Mouse (Mus musculus): ENCODE data around the gene Syce3.
"Not testable (repeated sequence)": the region's sequence is repeated elsewhere in the genome, so short reads cannot be mapped to it uniquely, and the experiment has no call there.

Syce3 gene

DNA sequence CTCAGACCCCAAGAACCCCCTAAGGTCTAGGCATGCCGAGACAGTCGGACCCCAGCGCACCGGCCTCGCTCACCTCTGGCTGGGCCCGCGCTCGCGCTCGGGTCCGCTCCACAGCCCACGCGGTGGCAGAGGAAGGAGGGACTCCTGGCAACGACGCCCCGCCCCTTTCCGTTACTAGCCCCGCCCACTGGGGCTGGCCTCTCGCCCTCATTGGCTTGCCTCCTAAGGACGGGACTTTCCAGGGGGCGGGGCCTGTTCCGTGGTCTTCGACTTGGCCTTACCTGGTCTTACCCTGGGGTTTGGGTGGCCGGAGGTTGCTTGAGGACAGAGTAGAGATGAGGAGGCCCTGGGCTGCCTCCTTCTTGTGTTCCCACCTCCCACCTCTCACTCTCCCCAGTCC lies at the start of gene Syce3:
Syce3 (minus strand) TSS at position 386 of the 400 bp plus-strand sequence.
- no peak for DNase-seq

DNA sequence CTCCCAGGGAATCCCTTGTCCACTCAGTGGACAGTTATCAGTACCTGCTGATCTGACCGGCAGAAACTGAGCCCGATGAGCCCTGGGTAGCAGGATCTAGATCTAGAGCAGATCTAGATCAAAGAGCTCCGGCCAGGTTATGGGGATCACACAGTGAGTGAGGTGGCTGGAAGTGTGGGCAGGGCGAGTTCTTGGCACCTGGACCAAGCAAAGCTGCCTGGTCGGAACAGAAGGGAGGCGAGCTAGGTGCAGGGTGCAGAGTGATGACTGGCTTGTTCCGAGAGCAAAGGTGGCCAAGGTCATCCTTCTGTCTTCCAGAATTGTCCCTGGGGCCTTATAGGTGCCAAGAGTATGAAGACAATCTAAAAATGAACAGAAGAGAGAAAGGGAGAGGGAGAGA lies 49.5 kb upstream of the Syce3 start:
- DNase-seq: peak; percentile 63

DNA sequence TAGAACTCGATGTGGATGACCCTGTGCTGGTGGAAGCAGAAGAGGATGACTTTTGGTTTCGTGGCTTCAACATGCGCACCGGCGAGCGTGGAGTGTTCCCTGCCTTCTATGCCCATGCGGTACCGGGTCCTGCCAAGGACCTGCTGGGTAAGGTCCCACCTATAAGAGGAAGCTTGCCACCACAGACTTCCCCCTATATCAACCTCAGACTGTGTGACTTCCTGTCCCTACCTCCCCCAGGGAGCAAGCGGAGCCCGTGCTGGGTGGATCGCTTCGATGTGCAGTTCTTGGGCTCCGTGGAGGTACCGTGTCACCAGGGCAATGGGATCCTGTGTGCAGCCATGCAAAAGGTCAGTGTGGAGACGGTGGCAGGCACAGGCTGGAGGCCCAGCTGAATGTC lies 48.6 kb upstream of the Syce3 start:
- peak; percentile 24 for DNase-seq

DNA sequence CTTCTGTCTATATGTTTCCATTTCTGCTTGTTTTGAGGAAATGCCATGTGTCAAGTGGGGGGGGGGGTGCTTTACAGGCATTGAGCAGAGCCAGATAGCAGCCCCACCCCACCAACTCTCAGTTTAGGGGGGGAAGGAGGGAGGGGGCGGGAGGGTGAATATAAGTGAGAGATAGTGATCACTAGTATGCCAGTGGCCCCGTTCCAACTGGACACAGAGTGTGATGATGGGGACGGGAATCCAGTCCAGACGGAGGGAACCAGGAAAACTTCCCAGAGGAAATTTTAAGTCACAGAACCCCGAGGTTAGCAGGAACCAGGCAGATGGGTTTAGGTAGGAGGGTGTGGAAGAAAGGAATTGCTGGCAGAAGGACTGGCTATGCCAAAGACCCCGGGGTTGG lies 45.3 kb upstream of the Syce3 start:
- no peak for DNase-seq

DNA sequence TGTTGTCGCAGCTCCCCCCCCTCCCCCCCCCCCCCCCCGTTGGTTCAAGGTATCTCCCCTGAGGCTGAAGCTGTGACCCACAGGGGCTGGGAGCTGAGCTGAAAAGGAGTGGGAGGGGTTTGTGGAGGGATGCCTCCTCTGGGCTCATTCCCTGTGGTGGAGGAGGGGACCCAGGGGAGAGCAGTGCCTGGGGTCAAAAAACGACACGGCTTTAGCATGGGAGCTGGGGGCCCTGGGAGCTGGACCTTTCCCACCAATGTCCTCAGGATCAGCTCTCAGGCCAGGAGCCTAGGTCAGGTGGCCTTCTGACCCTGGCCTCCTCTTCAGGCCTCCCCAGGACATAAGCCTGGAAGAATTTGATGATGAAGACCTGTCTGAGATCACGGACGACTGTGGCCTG lies 44.6 kb upstream of the Syce3 start:
- peak; percentile 55 for DNase-seq

DNA sequence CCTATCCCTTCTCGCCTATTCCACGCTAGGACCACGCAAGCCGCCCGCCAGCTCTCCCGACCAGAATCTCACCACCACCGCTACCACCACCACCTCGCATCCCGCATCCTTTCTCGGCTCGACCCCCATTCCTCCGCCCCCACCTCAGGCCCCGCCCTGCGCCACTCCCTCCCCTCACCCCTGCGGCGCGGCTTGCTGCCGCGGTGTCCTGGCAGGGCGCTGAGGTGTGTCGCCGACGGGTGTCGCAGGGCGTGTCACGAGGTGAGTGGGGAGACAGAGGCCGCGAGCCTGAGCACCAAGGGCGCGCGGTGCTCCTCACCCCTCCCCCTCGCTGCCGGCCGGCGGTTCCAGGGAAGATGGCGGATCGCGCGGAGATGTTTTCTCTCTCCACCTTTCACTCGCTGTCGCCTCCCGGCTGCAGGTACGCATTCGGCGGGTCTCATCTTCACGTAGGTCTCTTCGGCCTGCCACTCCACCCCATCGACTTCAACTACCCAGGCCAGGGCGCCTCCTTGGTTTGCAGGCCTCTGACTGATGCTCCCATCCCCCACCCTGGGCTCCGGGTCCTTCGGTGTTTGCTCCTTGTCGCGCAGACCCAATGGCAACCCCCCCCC lies 43.7 kb upstream of the Syce3 start, which contains the start of gene Mapk8ip2:
Mapk8ip2 (plus strand) TSS at position 49 of the 614 bp plus-strand sequence.
- peak; percentile 84 for DNase-seq

DNA sequence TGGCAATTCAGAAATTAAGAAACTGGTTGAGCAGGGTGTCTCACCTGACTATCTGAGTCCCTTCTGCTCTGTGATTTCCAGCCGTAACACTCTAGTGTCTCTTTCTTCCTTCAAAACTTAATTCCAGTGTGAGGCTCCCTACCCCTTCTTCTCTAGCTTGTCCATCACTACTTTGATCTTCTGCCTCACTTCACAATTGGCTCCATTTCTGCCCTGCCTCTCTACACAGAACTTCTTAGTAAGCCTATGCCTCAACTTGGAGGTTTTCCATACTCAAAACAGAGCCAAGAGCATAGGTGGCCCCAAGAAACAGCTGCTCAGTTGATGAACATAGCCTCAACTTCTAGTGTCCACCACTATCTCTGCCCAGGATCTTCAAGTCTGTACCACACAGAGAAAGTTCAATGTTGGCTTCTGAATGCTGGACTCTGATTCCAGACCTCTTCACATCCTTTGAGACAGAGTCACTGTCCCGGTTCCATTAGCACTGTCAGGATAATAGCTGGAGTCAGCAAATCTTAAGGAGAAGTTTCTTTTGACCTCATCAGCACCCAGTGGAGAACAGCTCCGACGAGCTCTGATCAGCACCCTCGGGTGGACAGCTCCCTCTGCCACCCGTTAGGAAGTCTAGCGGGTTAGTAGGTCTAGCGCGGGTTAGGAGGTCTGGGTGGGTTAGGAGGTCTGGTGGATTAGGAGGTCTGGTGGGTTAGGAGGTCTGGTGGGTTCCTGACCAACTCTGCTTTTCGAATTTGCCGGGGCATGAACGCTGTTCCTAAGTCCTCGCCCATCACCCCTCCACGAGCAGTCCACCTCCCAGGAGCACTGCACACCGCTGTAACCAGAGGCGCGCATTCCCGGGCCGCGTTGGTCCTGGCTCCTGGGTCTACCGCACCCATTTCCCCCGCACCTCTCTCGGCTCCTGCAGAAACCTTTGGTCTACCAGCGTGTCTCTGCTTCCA lies 42.9 kb upstream of the Syce3 start:
- DNase-seq: no peak

DNA sequence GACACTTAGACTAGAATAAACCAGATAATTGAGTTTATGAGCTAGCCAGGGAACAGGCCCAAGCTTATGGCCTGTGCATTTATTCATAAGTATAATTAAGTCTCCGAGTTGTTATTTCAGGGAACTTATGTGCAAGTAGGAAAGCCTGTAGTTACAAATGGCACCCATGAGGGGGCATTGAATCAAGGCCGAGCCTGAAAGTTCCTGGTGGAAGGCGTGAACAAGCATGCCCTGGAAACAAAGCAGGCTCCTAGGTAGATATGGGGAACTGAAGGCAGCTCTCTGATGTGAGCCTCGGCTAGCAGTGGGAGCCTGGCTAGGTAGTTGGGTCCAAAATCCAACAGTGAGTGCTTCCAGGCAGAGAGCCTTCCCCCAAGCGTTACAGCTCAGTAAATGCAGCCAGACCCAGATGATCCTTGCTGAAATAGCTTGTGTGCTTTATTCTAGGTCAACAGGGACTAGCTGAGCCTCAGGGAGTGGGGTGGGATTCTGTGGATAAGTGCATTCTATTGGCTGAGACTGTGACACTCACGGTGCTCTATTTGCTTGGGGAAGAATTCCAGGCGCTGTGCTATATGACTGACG lies 32.3 kb upstream of the Syce3 start:
- DNase-seq: peak; percentile 32

DNA sequence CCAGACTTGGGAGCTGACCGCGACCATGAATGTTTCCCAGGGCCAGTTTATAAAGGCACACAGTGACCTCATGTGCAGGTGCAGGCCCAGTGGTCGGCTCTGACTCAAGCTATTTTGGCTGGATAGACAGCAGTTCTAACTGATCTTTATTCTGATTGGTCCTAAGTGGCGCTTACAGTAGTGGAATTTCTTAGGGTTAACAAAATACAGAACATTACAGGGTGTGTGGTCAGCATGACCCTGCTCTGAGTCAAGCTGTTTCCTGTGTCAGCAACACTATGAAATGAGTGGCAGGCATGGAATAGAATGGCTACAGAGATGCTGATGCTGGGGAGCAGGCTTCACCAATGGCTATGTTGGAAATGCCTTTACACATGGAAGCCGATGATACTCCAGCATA lies 25.6 kb upstream of the Syce3 start:
- peak; percentile 7 for DNase-seq

DNA sequence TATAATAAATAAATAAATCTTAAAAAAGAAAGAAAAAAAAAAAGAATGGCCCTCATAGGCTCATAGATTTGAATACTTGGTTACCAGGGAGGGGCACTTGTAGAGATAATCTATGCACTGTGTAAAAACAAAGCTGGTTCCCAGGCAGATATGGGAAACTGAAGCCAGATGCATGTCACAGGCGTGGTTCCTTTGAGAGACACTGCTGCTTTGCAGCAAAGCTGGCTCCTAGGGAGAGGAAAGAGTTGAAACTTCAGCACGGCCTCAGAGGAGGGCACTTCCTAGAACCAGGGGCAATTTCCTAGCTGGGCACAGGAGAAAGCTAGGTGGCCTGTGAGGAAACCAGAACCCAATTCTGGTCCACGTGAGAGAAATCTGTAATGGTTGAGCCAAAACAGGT lies 23.8 kb upstream of the Syce3 start:
- no peak for DNase-seq

DNA sequence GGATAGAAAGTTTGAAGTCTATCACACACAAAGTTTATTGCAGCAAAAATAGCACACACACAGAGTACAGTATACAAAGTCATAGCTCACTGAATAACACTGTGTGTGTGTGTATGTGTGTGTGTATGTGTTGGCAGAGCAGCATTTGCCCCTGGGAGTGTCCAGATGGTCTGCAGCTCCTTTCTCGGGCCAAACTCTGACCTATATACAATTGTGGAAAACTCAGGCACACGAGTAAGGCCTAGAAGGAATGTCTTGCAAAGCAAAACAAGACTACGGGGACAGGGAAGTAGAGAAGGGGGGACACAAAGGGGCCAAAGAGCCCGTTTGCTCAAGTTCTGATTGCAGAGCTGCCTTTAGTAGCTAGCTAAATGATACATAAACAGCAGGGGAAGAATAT lies 22.6 kb upstream of the Syce3 start:
- peak; percentile 60 for DNase-seq

DNA sequence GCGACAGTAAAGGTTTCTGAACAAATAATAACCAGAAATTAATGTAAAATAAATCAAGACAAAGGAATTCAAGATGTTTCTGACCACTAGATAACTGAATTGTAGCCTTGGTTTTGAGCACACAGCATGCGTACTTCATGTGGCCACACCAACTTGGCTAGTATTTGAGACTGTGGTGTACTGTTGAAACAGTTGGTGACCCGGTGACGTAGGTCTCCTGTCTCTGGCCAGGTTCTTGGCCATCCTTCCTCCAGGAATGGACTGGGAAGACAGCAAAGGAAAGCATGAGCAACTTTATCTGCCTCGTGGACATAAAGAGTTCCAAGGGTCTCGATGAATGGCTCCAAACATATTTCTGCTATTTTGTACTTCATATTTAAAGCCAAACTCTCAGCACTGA lies 21.5 kb upstream of the Syce3 start:
- peak; percentile 35 for DNase-seq

DNA sequence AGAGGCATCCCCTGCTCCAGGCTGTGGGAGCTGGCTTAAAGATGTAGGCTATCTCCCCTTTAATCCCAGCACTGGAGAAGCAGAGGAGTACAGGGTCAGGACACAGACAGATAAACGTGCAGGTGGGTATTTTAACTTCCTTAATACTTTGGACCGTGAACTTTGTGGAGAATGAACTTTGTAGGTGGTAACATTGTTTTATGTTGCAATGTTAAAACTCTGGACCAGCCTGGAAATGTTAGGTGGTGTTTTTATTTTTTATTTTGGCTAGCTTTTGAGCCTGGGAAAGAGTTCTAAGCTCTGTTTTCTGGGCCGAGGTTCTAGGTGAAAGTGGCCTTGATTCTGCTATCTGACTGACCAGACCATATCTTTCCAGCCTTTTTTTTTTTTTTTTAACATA lies 21.0 kb upstream of the Syce3 start:
- DNase-seq: no peak

DNA sequence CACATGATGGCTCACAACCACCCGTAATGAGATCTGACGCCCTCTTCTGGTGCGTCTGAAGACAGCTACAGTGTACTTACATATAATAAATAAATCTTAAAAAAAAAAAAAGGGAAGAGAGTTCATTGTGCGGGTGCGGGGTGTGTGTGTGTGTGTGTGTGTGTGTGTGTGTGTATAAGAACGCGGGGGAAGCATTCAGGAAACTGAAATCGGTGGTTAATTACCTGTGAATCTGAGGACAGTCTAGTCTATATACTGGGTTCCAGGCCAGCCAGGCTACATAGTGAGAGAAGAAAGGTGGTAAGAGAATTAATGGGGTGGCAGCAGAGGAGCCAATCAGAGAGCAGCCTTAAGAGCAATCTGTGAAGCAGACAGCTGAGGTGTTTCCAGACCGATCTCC lies 20.5 kb upstream of the Syce3 start:
- not testable (repeated sequence) for DNase-seq

DNA sequence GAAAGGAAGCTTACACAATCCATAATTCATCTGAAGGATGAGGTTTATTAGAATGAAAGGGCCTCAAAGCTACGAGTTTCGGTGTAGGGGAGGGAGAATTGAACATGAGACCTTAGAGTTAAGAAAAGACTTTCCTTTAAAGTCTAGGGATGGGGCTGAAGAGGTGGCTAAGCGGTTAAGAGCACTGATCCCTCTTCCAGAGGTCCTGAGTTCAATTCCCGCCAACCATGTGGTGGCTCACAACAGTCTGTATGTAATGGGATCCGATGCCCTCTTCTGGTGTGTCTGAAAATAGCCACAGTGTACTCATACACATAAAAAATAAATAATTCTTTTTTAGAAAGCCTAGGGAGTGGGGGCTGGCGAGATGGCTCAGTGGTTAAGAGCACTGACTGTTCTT lies 20.0 kb upstream of the Syce3 start:
- DNase-seq: peak; percentile 49

DNA sequence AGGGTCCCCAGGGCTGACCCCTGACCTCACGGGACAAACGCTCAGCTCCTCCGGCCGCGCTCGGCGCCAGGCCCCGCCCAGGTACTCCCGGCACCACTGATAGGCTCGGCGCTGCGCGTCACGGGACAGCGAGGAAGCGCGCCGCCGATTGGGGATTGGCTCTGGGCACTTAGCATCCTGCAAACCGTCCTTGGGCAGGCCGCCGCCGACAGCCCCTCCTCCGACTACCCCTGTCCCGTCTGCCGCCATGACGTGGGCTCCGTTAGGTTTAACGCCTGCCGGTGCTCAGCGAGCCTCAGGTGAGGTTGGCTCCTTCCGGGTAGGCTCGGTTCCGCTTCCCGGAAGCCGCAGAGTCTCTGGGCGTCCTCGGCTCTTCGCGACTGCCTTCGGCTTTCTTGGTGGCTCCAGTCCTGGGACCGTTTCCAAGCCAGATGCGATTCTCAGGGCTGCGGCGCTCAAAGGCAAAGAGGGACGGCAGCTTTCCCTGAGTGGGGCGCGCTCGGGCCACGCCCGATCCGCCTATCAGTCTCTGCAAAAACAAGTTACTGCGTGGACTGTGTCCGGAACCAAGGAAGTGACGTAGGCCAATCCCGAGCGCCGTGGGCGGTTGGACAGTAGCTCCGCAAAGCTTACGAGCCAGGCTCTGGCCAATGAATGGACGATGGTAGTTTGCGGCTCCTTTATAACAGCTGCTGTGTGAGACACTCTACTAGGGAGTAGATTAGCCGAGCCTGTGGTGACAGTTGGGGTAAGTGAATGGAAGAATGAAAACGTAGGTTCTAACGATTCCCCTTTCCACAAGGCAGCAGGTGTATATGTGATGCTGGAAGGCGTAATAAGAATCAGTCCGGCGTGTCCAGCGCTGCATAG lies 19.3 kb upstream of the Syce3 start, which contains the start of the genes C730034F03Rik, Gm44502 and Chkb:
C730034F03Rik (plus strand) TSS at position 238 of the 870 bp plus-strand sequence.
Gm44502 (minus strand) TSS at position 345 of the 870 bp plus-strand sequence.
Chkb (minus strand) TSS at position 557 of the 870 bp plus-strand sequence.
- peak; percentile 95 for DNase-seq

DNA sequence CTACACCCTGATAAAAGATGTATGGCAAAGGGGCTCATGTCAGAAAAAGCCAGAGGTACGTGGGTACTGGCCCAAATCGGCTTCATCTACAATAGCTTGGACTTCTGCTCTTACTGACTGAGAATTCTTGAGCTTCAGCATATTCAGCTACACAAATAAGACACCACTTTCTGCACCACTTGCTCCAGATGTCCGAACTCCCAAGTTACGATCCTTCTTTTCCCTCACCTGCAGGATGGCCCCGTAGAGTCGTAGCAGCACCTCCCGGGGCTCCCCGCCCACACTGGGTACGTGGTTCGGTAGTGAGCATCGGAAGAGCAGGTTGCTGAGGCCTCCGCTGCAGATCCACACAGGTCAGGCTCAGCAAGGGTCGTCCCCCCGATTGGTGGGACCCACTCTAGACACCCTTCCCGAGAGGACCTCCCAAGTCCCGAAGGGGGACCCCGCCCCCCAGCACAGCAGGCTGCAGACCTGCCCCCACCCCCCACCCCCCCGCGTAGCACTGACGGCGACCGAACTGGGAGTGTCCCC lies 18.6 kb upstream of the Syce3 start:
- DNase-seq: no peak

DNA sequence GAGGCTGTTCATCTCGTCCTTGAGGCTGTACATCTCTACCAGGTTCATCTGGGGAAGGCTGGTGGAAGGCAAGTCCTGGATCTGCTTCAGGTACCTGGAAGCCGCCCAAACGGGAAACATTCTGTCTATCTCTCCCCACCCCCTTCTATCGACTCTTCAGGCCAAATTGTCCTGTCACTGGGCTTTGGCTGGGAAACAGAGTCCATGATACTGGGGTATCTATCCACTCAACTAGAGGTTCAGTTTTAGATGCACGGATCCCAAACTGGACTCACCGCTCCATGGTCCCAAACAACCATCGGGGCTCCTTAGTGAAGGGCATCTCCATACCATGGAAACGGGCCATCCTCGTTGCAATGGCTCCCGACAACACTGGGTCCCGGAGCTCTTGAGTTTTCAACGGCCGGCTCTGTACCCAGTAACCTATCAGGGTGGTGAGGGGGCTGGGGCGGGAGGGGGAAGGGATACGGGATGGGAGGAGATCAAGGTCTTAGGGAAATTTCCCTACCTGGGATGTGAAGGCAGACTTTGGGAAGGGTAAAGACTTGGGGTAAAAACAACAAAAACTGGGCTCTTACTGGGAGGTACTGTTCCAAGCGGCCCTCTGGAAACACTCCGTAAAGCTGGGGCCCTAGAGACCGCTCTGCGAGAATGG lies 18.0 kb upstream of the Syce3 start:
- peak; percentile 42 for DNase-seq

DNA sequence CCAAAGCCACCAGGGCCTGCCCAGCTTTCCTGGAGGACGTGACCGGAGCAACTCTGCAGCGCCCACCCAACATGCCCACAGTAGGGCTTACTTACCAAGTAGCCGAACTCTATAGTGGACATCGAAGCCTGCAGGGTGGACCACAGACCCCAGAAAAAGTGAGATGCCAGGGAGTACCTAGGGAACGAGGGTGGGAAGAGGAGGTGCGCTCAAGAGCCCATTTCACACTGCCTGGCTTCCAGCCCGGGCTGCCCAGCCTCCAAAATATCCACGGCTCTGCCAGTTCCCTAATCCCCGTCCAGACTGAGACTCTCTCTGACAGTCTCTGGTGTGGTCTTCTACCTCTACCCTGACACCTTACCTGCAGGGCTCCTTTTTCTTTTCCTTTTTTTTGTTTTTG lies 16.4 kb upstream of the Syce3 start:
- peak; percentile 33 for DNase-seq

DNA sequence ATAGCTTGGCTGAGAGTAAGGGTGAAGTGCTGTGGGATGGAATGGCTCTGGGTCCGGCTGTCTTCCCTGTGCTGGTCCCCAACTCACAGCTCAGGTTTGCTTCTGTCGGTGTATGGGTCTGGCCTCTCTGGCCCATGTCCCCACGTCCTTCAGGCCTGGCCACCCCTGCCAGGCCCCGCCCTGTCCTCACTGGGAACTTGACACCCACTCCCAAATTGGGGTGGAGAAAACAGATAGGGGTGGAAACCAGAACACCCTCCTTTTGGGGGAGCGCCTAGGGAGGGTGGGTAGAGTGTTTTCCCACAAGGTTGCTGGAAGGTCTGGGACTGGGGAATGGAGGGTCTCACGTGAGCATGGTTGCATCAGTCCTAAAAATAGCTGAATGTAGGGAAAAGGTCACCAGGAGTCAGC lies 15.4 kb upstream of the Syce3 start, which contains the start of gene Cpt1b:
Cpt1b (minus strand) TSS at position 153 of the 411 bp plus-strand sequence.
- DNase-seq: peak; percentile 32

DNA sequence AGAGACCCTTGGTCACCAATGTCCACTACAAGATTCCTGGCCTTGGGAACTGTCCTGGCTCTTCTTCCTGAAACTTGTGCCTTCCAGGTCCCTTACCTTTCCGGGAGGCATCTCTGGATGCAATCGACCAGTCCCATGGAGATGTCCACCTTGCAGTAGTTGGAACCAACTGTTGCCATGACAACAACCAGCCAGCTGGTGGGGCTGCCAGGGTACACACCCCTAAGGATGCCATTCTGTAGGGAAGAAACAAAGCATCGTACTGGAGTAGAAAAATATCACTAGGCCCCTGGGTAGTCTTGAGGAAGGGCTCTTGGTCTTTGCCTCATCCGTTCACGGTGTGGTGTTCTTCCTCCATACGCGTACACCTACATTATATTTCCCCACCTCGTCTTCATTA lies 14.3 kb upstream of the Syce3 start:
- peak; percentile 10 for DNase-seq

DNA sequence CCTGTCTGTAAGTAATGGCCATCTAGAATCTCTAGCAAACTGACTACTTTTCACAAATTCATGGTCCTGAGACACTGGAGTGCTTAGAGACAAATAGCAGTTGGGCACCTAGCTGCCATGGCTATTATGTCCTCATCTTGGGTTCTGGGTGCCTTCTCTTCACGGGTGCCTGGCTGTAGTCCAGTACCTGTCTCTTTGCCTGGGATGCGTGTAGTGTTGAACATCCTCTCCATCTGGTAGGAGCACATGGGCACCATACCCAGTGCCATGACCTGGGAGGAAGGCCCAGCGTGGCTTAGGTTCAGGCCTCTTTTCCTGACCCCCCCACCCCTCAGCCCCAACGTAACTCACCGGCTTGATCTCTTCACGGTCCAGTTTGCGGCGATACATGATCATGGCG lies 11.6 kb upstream of the Syce3 start:
- peak; percentile 55 for DNase-seq

Measured in cerebellum, adult 11-12 months (tissue).